Mouse (Mus musculus) liver, embryonic 11.5 days (tissue): ENCODE measurements around the gene Sh3pxd2b. TPM values are rescaled to one million over a fixed set of nuclear protein-coding genes. Genes with fewer than 3 reads are reported as not detected.

Experiments used
- ATAC-seq: fragments of 200-750 bp; cut with Nextera tagmentation; replicated peaks from 2 replicates; pipeline ENCODE4 v1.8.0; 2017; ENCODE audit warnings: moderate number of reproducible peaks, mild to moderate bottlenecking, moderate TSS enrichment, moderate library complexity; ENCODE audit not compliant: low FRiP score
- DNase-seq: peaks from one replicate; pipeline ENCODE4 v3.0.0-alpha.2; 2017; ENCODE audit warnings: low spot score
- H3K27ac ChIP-seq: fragments of 300-500 bp; sonication (generic); 2 replicates; pipeline ENCODE4 v1.5.1; 2014; ENCODE audit warnings: mild to moderate bottlenecking, low read depth, low read length, control low read depth
- H3K27me3 ChIP-seq: fragments of 300-500 bp; sonication (generic); replicated peaks from 2 replicates; pipeline ENCODE4 v1.6.1; 2014; ENCODE audit warnings: low read length, mixed read lengths; ENCODE audit not compliant: control insufficient read depth, insufficient read depth
- H3K36me3 ChIP-seq: fragments of 300-500 bp; sonication (generic); 2 replicates; pipeline ENCODE4 v1.6.1; 2014; ENCODE audit warnings: mild to moderate bottlenecking, low read length, moderate library complexity, mixed read lengths; ENCODE audit not compliant: control insufficient read depth, insufficient read depth
- H3K4me1 ChIP-seq: fragments of 300-500 bp; sonication (generic); replicated peaks from 2 replicates; pipeline ENCODE4 v1.6.1; 2014; ENCODE audit warnings: low read length, mixed read lengths; ENCODE audit not compliant: control insufficient read depth, insufficient read depth
- H3K4me2 ChIP-seq: fragments of 300-500 bp; sonication (generic); 2 replicates; pipeline ENCODE4 v1.6.1; 2014; ENCODE audit warnings: mild to moderate bottlenecking, control low read depth, moderate library complexity
- H3K4me3 ChIP-seq: fragments of 300-500 bp; sonication (generic); 2 replicates; pipeline ENCODE4 v1.5.1; 2014; ENCODE audit warnings: low read depth, low read length, control low read depth
- H3K9ac ChIP-seq: fragments of 300-500 bp; sonication (generic); 2 replicates; pipeline ENCODE4 v1.6.1; 2014; ENCODE audit warnings: low read depth, low read length, control low read depth
- H3K9me3 ChIP-seq: fragments of 300-500 bp; sonication (generic); 2 replicates; pipeline ENCODE4 v1.6.1; 2016; ENCODE audit warnings: low read length, inconsistent platforms, mixed read lengths; ENCODE audit not compliant: control insufficient read depth
- WGBS: fragments of 180-500 bp; shearing (Covaris S2); extraction: QIAGEN DNeasy Blood & Tissue Kit; methylation state at CpG from one replicate; pipeline ENCODE4 v1.1.7; 2014; 5-methylcytosine and 5-hydroxymethylcytosine counted together
- polyA plus RNA-seq: library from polyadenylated mRNA; unstranded; fragments of >200 nt; fragmentation: Nextera tagmentation; extraction: Ambion mirVana; gene quantifications from 2 replicates; pipeline ENCODE4 v1.2.1, GENCODE M21; 2014

Sh3pxd2b gene
- polyA plus RNA-seq, 1 experiment from 2014 or later, result 8.2 TPM

GRCm38 (mm10) chr11:32456356-32456755, 108.7 kb downstream of the Sh3pxd2b start:
- H3K4me3 ChIP-seq, result peak overlapping the region; percentile 79
- no peak for ATAC-seq
- H3K4me1 ChIP-seq, result no peaks in the 10 kb centered on the region; the same call in 1 of the 2 replicates
- peak overlapping the region; percentile 87 for H3K9ac ChIP-seq
- H3K4me2 ChIP-seq, result peak overlapping the region; percentile 98
- DNase-seq, result no peak
- H3K36me3 ChIP-seq, result no peaks in the 10 kb centered on the region
- WGBS, result 22% methylated on average over 6 of the region's 6 CpGs
- no peaks in the 10 kb centered on the region for H3K9me3 ChIP-seq
- no peaks in the 10 kb centered on the region for H3K27me3 ChIP-seq
- H3K27ac ChIP-seq, result no peak overlapping the region

- H3K4me2 ChIP-seq, result no peak overlapping the region
- no peak overlapping the region for H3K4me3 ChIP-seq
- 63% methylated on average over 2 of the region's 2 CpGs for WGBS
Observed at GRCm38 (mm10) chr11:32464282-32464681, 116.7 kb downstream of the Sh3pxd2b start.

GRCm38 (mm10) chr11:32471925-32472324, 124.3 kb downstream of the Sh3pxd2b start:
- Histone ChIP-seq H3K4me3 (no peak overlapping the region), H3K4me1 (no peaks in the 10 kb centered on the region), H3K27ac (no peak overlapping the region), H3K9me3 (no peaks in the 10 kb centered on the region), H3K4me2 (no peak overlapping the region), H3K9ac (no peak overlapping the region), H3K27me3 (no peaks in the 10 kb centered on the region), H3K36me3 (no peaks in the 10 kb centered on the region)
- ATAC-seq (no peak), DNase-seq (no peak)
- 77% methylated on average over 2 of the region's 2 CpGs for WGBS

More at GRCm38 (mm10) chr11:32464282-32464681, 116.7 kb downstream of the Sh3pxd2b start:
- ATAC-seq (no peak), DNase-seq (no peak)
- H3K27ac ChIP-seq, result no peak overlapping the region
- no peaks in the 10 kb centered on the region for H3K36me3 ChIP-seq
- no peaks in the 10 kb centered on the region for H3K4me1 ChIP-seq
- no peak overlapping the region for H3K9ac ChIP-seq
- H3K27me3 ChIP-seq, result no peaks in the 10 kb centered on the region
- H3K9me3 ChIP-seq, result no peaks in the 10 kb centered on the region

- Histone ChIP-seq H3K4me3 (no peak overlapping the region), H3K9me3 (no peaks in the 10 kb centered on the region), H3K36me3 (no peaks in the 10 kb centered on the region), H3K27ac (no peak overlapping the region), H3K4me2 (no peak overlapping the region), H3K9ac (no peak overlapping the region), H3K27me3 (no peaks in the 10 kb centered on the region), H3K4me1 (no peaks in the 10 kb centered on the region)
- WGBS, result 78% methylated on average over 3 of the region's 3 CpGs
- ATAC-seq (no peak), DNase-seq (no peak)
Observed at GRCm38 (mm10) chr11:32474725-32475124, 127.1 kb downstream of the Sh3pxd2b start.

- H3K9me3 ChIP-seq, result no peaks in the 10 kb centered on the region
- no peak for ATAC-seq
- no peaks in the 10 kb centered on the region for H3K36me3 ChIP-seq
- H3K4me3 ChIP-seq, result no peak overlapping the region
- H3K27me3 ChIP-seq, result no peaks in the 10 kb centered on the region
- no peak for DNase-seq
- no peak overlapping the region for H3K27ac ChIP-seq
- 76% methylated on average over 5 of the region's 5 CpGs for WGBS
- H3K4me1 ChIP-seq, result no peaks in the 10 kb centered on the region
- H3K4me2 ChIP-seq, result no peak overlapping the region
- no peak overlapping the region for H3K9ac ChIP-seq
Observed at GRCm38 (mm10) chr11:32475487-32476236, 128.0 kb downstream of the Sh3pxd2b start.

Other genes starting within 250 kb of the Sh3pxd2b start
- gene Il9r, start 147.5 kb upstream of the Sh3pxd2b start, polyA plus RNA-seq, result 0.53 and 0.62 TPM in 2 replicates
- gene Snrnp25, start 142.4 kb upstream of the Sh3pxd2b start, polyA plus RNA-seq, result 96.7 and 114 TPM in 2 replicates
- gene Rhbdf1, start 125.5 kb upstream of the Sh3pxd2b start, polyA plus RNA-seq, result 16.9 and 19.1 TPM in 2 replicates
- gene Mpg, start 121.3 kb upstream of the Sh3pxd2b start, polyA plus RNA-seq, result 29.6 and 30.8 TPM in 2 replicates
- 31.0 and 38.1 TPM in 2 replicates for gene Nprl3, start 80.1 kb upstream of the Sh3pxd2b start, polyA plus RNA-seq
- 4,144 and 4,673 TPM in 2 replicates for gene Hba-x, start 71.4 kb upstream of the Sh3pxd2b start, polyA plus RNA-seq
- 12,698 and 12,741 TPM in 2 replicates for gene Hba-a1, start 64.3 kb upstream of the Sh3pxd2b start, polyA plus RNA-seq
- gene Hbq1b, start 60.9 kb upstream of the Sh3pxd2b start, polyA plus RNA-seq, result 43.6 and 45.8 TPM in 2 replicates
- 25,282 and 25,421 TPM in 2 replicates for gene Hba-a2, start 51.3 kb upstream of the Sh3pxd2b start, polyA plus RNA-seq
- gene Hbq1a, start 47.8 kb upstream of the Sh3pxd2b start, polyA plus RNA-seq, result 0.47 and 0.92 TPM in 2 replicates
- gene Ubtd2, start 107.5 kb downstream of the Sh3pxd2b start, polyA plus RNA-seq, result 21.1 and 23.2 TPM in 2 replicates
- gene Efcab9, start 184.3 kb downstream of the Sh3pxd2b start, polyA plus RNA-seq, result 0.25 and 0.49 TPM in 2 replicates
- gene Stk10, start 185.5 kb downstream of the Sh3pxd2b start, polyA plus RNA-seq, result 4.8 and 5.8 TPM in 2 replicates